Mouse (Mus musculus): ENCODE results near the gene 1700037C18Rik.
"Not testable (repeated sequence)": the region's sequence is repeated elsewhere in the genome, so short reads cannot be mapped to it uniquely, and the experiment has no call there.

Gene 1700037C18Rik

GRCm38 (mm10) chr16:3872216-3873047 is 36.1 kb downstream of the 1700037C18Rik start, which contains the start of gene Naa60:
Naa60 (plus strand) TSS chr16:3872375.
- ATAC-seq (ENCODE audit: low TSS enrichment), result peak; percentile 98

GRCm38 (mm10) chr16:3871815-3872214 is 36.7 kb downstream of the 1700037C18Rik start:
- no peak for ATAC-seq (ENCODE audit: low TSS enrichment)

GRCm38 (mm10) chr16:3859254-3859653 is 49.2 kb downstream of the 1700037C18Rik start:
- ATAC-seq (ENCODE audit: low TSS enrichment), result no peak

DNA sequence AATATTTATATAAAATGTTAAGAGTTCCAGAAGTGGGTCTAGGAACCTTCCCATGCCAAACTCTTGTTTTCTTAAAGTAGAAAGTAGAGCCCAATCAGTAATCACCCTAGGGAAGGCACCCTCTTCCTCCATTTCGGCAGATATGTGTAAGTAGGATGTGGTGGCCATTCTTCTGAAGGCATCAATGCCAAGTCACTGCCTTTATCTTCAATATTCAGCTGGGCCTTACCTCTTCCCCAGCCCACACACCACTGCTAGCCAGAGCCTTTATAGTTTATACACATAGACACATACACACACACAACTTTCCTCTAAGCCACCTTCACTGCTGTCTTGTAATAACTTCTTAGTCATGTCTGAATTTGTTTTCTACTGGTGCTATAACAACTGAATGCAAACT is 52.7 kb downstream of the 1700037C18Rik start:
- no peak for ATAC-seq (ENCODE audit: low TSS enrichment)

DNA sequence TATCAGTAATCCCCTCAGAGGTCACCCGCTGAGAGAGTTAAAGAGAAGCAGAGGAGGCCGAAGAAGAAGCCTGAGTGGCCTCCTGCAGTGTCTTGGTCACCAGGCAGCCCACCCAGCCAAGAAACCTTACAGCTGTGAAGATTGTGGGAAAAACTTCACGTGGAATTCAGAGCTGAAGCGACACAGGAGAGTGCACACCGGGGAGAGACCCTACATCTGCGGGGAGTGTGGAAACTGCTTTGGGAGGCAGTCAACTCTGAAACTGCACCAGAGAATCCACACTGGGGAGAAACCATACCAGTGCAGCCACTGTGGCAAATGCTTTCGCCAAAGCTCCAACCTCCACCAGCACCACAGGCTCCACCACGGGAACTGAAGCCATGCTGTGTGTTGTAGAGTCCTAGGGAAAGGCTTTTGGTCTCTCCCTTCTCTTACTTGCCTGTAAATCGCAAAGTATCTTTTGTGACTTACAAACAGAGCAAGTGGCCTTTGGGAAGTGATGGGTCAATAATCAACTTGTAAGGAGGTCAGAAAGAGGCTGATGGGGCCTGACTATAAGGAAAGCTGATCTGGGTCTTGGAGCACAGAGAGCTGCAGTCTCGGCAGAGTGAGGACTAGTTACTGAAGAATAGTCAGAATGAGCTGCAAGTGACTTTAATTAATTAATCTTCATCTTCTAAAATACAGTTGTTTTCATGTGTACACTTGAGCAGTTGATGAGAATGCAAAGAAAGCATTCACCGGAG is 53.9 kb downstream of the 1700037C18Rik start:
- ATAC-seq (ENCODE audit: low TSS enrichment), result no peak

DNA sequence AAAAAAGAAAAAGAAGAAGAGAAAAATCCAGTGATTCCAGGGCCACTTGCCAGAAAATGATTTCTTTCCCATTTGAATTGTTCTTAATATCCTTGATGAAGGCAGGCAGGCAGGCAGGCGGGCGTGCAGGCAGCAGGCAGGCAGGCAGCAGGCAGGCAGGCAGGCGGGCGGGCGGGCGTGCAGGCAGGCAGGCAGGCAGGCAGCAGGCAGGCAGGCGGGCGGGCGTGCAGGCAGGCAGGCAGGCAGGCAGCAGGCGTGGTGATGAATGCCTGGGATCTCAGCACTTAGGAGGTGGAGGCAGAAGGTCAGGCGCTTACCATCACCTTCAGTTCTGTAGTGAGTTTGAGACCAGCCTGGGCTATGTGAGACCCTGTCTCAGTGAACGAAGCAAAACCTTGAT is 55.9 kb downstream of the 1700037C18Rik start:
- ATAC-seq (ENCODE audit: low TSS enrichment), result no peak

DNA sequence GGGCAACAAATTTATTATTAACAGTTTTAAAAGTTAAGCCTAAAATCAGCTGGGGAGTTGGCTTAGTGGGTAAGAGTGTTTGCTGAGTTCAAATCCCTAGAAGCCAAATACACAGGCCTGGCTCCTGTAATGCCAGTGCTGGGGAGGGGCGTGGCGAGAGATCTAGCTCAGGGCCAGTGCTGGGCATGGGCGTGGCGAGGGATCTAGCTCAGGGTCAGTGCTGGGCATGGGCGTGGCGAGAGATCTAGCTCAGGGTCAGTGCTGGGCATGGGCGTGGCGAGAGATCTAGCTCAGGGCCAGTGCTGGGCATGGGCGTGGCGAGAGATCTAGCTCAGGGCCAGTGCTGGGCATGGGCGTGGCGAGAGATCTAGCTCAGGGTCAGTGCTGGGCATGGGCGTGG is 57.2 kb downstream of the 1700037C18Rik start:
- ATAC-seq (ENCODE audit: low TSS enrichment), result not testable (repeated sequence)

DNA sequence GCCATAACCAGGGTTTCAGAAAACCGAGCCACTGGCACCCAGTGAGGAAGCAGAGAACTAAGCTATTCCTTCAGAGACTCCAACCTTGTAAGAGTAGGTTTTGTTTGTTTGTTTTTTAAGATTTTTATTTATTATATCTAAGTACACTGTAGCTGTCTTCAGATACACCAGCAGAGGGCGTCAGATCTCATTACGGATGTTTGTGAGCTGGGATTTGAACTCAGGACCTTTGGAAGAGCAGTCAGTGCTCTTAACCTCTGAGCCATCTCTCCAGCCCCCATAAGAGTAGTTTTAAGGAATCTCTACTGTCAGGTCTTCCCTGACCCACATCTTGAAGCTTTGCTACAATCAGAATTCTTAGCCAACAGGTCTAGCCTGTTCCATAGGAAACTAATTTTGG is 60.1 kb downstream of the 1700037C18Rik start:
- no peak for ATAC-seq (ENCODE audit: low TSS enrichment)

GRCm38 (mm10) chr16:3847871-3848270 is 60.6 kb downstream of the 1700037C18Rik start:
- no peak for ATAC-seq (ENCODE audit: low TSS enrichment)

DNA sequence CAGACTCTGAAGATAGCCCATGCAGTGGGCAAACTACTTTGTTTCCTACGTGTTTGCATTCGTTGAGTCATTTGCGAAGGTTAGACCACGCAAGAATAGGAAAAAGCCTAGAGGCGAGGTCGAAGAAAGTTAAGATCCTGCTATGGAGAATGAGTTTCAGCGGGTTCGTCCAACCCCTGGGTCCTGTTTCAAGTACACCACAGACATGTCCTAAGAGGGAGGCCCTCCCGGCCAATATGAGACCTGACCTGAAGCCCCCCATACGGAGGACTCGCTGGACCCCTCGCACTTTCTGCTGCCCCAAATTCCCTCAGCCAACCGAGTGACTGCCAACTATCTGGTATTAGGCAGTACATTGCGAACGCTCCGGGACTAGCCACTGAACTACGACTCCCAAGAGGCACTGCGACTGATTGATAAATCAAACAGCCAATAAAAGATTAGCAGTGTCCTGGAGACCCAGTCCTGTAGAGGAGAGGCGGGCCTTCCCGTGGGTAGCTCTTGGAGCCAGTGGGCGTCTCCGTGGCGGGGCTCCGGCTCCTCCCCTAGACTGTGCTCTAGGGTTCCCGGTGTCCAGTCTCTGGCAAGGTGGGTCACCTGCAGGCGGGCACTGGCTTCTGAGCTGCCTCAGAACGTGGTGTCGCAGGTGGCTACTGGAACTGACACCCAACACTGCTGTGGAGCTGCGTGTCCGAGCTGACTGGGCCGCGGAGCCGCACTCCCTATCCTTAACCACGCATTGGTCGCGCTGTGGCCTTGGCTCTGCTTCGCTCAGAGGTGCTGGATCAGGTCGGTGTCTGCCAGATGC is 61.6 kb downstream of the 1700037C18Rik start, which contains the start of gene Zfp174:
Gene Zfp174 (plus strand): TSS at position 558 of the 808 bp plus-strand sequence.
- peak; percentile 100 for ATAC-seq (ENCODE audit: low TSS enrichment)
